Mouse (Mus musculus): ENCODE measurements around the gene Prkd3.

Gene Prkd3

DNA sequence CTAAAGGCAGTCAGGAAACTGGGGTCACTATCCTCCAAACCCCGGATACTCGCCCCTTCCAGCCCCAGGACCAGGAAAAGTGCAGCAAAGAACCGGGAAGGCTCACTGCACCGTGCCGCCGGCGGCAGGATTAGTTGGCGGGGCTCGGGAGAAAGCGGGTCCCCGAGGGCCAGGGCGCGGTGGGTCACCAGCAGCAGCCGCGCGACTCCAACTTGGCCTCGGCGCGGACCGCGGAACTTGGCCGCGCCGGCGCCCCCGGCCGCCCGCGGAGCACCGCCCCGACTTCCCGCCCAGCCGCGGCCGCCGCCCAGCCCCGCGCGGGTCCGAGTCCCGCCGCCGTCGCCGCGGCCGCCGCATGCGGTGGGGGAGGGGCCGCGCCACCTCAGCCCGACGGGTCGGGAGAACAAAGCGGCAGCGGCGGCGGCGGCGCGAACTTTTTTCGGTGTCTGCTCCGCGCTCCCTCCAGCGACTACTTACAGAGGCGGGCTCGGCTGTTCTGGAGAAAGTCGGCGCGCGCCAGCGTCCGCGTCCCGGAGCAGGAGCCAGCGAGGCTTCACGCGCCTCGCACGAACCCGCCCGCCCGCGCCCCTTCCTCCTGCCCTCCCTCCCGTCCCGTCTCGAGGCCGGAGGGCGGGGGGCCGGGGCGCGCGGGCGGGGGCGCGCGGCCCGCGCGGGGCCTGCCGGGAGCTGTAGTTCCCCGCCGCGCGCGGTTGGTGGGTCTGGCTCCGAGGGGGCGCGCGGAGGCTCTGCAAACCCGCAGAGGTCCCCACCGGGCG is at the start of gene Prkd3:
Prkd3 (minus strand) TSS at position 609 of the 776 bp plus-strand sequence.
- DNase-seq (ENCODE audit: low spot score in 2 of 2), result peak; percentile 13 to 19

DNA sequence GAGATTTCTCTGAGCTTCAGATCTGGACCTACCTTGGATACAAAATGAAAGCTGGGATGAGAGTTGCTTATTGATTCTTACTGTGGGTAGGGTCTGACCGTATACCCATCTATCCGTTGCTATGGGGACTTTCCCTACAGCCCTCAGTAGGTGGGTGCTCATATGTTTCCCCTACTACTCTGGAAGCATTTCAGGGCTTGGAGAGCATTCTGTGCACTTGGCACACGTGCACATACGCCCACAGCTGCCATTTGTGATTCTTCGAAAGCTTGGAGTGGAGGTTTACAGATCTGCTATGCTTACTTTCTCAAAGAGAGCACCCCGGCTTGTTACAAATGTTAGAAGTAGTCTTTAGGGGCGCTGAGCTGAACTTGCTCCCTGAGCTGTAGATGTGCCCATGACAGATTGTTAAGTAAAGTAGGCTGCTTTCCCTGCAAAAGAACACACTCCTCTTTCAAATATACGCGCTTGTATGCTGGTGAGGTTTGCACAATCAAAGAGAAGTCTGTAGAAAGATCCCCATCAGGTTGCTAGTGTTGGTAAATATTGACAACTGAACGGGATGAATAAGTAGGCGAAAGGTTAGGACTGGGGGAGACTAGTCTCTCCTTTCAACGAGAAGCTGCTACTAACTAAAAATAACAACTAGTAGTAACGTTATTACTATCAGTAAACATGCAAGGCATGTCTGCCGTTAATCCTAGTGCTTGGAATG is 49.3 kb upstream of the Prkd3 start:
- DNase-seq (ENCODE audit: low spot score in 2 of 2), result peak; percentile 22 to 36

DNA sequence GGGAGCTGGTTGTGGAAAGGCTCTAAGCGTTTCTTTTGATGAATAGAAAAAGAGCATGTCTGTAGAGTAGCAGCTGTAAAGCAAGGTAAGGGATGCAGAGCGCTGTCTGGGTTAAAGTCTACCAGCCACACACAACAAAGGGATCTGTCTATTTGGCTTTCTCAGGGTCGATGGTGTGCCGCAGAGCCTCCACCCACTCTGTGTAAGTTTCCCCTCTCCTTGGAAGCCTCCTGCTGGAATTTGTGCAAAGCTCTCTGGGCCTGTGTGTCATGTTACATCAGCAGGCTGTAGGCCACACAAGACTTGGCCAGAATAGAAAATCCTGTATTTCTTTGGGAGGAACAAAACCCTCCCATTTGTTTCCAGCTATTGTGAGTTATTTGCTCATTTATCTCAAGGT is 48.4 kb upstream of the Prkd3 start:
- no peak for DNase-seq (ENCODE audit: low spot score in 2 of 2)

DNA sequence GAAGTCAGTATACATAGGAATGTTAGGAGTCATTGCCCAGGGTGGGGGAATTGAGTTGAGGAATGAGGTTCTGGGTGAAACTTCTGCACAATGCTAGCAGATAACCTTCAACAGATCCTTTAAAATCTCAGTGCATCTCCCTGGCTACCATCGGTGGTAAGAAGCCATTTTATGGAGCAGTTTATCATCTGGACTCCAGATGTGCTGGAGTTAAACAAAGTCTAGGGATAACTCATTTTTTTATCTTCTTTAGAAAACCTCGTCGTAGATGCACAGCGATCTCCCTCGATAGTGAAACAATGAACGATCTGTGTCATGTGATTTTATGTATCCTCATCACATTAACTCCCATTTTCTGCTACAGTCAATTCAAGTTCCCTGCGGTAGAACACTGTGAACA is 48.0 kb upstream of the Prkd3 start:
- no peak for DNase-seq (ENCODE audit: low spot score in 2 of 2)

DNA sequence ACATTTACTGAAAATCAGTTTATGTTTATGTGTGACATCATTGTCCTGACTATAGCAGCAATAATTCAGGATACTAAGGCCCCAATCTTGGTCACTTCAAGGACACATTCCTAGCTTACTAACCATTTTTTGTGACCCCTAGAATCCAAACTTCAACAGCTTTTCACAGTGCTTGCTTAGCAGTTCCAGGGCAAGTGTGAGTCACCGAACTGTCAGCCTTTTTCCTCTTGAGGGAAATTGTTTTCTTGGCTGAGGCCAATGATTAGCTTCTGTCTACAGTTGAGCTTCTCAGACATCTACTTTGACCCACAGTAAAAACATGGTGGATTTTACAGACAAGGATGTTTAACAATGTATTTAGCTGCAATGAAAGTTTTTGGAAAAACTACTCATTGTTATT is 43.6 kb upstream of the Prkd3 start:
- no peak for DNase-seq (ENCODE audit: low spot score in 2 of 2)

DNA sequence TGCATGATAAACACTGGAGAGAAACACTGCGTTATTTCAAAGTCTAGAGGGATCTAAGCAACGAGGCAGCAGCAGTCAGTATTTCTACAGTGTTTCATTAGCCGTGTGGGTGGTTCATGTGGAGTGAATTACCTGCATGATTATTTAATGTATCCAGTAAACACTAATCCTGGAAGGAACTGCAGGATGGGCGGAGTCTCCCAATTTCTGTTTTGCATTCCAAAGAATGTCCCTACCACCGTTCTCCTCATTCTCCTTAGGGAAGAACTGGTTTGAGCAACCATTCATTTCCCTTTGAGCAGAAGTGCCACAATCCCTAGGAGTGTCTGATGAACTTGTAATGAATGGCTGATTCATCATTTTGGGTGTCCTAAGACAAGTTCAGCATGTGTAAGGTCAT is 39.6 kb upstream of the Prkd3 start:
- DNase-seq (ENCODE audit: low spot score in 2 of 2), result no peak

DNA sequence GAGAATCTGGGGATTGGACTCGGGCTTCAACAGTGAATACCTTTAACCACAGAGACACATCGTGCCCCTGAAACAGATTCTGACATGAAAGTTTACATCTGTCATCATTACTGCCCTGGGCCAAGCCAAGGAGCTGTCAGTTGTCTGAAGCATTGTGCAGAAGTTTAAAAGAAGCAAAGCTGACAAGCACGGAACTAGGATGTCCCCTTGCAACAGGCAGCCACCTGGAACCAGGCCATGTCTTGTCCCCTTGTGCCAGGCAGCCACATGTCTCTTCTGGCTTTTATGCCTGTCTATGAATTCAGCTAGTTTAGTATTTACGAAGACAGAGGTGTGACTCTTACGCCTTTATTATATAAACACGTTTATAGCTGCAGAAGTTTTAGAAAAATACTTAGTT is 37.7 kb upstream of the Prkd3 start:
- no peak for DNase-seq (ENCODE audit: low spot score in 2 of 2)

DNA sequence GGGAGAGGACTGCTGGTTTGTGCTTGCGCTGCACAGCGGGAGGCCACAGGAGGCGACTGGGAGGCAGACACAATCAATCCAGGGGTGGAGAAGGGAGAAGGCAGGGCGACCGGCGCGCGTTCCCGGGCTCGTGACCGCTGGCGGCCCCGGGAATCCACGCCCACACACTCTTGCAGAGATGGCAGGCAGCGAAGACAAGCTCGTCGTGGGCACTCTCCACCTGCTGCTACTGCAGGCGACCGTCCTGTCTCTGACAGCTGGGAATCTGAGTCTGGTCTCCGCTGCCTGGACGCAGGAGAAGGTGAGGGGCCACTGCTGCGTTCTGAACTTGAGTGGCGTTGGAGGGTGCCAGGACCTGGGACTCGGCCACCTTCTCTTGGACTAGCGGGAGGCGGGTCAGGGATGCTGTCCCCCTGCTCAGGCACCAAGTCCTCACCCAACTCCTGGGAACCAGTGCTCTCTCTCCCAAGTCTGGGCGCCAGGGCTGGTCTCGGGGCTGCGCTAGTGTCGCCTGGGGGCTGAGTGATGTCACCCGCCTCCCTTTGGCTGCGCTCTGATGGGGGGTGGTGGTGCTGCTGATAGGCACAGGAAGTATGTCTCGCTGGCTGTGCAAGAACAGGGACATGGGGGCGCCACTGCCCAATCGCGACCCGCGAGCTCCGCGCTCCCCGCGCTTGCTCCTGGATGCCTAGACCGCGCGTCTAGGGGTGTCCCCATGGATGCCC is 31.6 kb upstream of the Prkd3 start:
- peak; percentile 48 to 51 for DNase-seq (ENCODE audit: low spot score in 2 of 2)

DNA sequence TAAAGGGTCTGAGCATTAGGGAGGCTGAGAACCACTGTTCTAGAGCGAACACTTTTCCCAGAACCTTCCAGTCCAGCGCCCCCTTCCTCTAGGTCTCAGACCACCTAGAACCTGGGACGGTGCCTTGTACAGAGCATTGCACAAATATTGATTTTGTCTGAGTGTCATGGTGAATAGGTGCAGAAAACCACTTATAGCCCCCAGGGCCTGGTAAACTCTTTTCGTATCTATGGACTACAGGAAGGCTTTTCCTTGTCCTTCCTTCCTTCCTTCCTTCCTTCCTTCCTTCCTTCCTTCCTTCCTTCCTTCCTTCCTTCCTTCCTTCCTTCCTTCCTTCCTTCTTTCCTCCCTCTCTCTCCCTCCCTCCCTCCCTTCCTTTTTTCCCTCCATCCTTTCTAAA is 31.0 kb upstream of the Prkd3 start, which contains the start of gene Qpct:
Qpct (plus strand) TSS at position 301 of the 400 bp plus-strand sequence.
- no peak for DNase-seq (ENCODE audit: low spot score in 2 of 2)

DNA sequence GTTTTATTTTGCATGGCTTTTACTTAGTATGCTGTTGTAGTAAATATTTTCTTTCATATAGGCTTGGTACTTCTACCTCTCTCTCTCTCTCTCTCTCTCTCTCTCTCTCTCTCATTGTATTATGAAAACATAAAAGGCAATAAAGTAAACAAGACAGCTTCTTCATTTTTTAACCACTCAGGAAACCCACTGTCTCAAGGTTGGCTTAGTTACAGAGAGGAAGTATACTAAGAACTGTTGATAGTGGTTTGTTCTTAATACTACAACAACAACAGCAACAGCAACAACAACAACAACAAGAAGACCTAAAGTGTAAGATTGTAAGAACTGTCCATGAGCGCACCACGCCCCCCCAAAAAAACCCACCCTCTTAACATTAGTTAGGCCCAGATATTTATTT is 23.1 kb upstream of the Prkd3 start:
- DNase-seq (ENCODE audit: low spot score in 2 of 2), result no peak

DNA sequence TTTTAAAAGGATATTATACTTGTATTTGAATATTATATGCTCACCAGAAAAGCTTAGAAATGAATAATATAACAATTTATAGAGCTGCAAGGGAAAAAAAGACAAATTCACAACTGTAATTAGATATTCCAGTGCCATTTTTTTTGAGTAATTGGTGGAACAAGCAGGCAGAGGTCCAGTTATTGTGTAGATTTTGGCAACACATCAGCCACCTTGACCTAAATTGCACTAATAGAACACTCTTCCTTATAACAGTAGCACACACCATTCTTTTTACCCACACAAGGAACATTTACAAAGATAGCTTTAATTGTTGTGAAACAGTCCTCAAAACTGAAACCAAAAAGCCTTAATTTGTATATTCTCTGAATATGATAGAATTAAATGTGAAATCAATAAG is 19.0 kb upstream of the Prkd3 start:
- DNase-seq (ENCODE audit: low spot score in 2 of 2), result no peak

DNA sequence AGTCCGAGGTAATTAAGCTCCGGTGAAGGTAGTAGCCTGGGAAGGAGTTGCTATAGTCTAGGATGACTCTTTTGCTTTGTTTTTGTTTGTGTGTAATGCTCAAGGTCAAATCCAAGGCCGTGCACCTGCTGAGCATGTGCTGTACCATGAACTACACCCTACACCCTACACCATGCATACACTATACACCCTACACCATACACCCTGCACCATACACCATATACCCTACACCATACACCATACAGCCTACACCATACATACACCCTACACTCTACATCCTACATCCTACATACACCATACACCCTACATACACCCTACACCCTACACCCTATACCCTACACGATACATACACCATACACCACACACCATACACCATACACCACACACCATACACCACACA is 12.2 kb upstream of the Prkd3 start:
- no peak for DNase-seq (ENCODE audit: low spot score in 2 of 2)

DNA sequence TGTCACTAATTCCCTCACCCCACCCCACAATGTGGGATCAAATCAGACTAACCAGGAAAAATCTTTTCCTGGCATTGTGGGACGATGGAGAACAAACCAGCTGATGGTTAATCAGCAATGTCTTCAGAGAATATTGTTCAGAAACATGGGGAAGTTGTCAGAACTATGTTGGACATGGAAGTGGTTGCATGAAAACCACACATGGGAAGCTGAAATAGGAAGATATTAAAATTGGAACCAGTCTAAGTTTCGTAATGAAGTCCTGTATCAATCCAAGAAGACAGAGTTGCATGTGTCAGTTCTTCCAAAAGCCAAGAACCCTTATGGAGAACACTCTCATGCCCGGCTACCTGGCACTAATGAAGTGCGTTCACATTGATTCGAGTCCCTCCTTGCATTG is 11.0 kb upstream of the Prkd3 start:
- DNase-seq (ENCODE audit: low spot score in 2 of 2), result no peak

DNA sequence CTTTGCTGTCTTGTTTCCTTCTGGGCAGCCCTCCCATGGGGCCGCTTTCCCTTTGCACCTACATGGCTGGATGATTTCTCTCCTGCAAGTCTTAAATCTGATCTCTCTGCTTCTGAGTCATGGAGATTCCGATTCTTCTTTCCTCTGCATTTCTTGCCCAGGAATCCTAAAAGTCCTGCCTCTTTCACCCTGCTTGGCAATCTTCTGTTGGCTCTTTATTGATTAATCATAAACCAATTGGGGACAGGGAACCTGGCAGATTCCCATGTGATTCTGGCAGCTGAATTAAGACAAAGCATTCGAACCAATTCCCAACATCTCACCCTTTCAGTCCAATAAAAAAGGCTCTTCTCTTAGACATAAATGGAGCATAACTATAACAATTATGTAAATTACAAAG is 8.6 kb upstream of the Prkd3 start:
- no peak for DNase-seq (ENCODE audit: low spot score in 2 of 2)

DNA sequence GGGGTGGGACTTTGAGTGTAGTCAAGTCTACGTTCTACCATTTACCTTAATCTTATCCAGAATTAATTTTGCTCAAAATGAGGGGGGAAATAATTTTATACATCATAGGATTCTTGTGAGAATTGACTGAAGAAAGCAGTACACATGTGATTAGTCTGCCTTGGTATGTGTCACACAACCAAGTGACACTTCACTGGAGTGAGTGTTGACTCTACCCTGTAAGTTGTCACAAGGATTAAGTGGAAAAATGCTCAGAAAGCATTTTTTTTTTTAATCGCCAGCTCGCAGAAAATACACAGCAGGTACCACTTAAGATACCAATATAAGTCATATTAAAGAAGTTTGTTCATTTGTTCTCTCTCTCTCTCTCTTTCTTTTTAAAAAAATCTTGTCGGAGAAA is 3.9 kb upstream of the Prkd3 start:
- no peak for DNase-seq (ENCODE audit: low spot score in 2 of 2)

DNA sequence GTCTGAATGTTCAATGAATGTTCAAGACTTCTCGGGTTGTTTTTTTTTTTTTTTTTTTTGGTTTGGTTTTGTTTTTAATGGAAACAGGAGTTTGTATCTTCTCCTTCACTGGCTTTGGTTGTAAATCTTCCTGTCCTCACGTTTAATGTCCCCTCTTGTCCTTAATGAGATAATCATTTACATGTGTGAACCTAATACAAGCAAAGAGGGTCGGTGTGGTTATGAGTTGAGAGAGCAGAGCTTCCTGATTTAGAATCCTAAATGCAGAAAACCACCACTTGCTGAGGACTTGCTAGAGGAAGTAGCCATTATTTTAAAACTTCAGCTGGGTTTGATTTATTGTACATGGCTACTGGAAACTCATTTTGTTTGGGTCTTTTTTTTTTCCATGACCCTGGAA is 2.1 kb upstream of the Prkd3 start:
- DNase-seq (ENCODE audit: low spot score in 2 of 2), result no peak

DNA sequence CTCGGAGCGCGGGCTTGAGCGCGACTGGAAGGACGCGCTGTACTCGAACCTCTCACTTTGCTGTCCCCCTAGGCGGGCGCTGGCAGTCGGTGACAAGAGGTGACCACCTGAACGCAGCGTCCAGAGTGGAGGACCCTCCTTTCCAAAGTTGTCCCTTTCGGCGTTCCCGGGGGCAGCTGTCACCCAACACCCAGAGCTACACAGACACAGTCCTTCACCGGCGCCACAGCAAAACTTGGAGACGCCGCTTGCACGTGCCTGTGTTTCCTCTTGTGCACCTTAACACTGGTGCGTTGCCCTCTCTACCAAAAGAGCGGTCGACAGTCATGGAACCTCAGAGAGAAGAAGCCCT is 344 bp upstream of the Prkd3 start:
- DNase-seq (ENCODE audit: low spot score in 2 of 2), result no peak

DNA sequence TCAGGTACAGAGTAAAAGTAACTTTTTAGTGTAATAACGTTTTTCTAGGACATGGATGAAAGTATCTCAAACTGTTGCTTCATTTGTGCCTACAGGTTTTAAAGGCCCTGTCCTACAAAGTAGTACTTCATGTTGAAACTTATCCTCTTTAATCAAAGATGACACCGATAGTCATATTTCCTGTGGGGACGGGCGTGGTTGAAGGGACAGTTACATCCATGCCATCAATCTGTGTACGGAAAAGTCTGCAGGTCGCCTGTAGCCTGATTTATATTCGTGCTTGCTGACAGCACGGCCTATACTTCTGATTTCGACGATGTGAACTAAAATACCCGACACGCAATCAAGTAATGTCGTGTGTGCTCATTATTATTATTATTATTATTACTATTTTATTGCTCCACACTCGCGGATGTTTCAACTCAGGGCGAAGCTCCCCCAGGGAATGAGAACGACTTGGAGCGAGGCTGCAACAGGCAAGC is 849 bp downstream of the Prkd3 start:
- DNase-seq (ENCODE audit: low spot score in 2 of 2), result no peak

DNA sequence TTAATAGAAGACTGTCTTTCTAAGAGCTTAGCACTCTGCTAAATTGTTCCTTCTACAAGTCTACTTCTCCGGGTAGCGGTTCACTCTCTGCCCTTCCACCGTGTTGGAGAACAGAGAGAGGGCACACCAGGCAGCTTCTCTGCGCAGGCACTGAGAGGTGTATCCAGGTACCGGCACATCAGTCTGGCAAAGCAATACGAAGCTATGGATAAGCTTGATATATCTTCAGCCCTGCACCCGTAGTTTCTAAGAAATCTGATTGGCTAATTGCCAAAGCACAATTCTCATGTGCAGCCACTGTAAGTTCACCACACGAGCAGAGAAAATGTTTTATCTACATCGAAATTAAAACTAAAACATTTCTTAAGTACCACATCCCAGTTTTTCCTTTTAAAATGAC is 2.2 kb downstream of the Prkd3 start:
- DNase-seq (ENCODE audit: low spot score in 2 of 2), result no peak

DNA sequence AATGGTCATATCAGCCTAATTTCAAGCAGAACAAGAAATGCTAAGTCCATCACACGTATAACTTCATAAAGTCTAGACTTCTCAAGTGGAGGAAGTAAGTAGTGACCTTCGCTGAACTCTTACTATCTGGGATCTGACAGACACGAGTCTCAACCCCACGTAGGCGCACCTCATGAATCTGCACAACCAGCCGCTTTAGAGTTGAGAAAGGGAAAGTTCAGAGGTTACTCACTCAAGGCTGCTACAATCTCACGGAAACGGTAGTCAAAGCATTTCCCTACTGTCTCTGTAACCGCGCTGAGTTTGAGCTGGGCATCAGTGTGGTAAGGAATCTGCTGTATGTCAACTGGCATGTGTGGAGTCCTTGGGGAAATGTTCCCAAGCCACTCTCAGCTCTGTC is 4.8 kb downstream of the Prkd3 start:
- DNase-seq (ENCODE audit: low spot score in 2 of 2), result no peak

DNA sequence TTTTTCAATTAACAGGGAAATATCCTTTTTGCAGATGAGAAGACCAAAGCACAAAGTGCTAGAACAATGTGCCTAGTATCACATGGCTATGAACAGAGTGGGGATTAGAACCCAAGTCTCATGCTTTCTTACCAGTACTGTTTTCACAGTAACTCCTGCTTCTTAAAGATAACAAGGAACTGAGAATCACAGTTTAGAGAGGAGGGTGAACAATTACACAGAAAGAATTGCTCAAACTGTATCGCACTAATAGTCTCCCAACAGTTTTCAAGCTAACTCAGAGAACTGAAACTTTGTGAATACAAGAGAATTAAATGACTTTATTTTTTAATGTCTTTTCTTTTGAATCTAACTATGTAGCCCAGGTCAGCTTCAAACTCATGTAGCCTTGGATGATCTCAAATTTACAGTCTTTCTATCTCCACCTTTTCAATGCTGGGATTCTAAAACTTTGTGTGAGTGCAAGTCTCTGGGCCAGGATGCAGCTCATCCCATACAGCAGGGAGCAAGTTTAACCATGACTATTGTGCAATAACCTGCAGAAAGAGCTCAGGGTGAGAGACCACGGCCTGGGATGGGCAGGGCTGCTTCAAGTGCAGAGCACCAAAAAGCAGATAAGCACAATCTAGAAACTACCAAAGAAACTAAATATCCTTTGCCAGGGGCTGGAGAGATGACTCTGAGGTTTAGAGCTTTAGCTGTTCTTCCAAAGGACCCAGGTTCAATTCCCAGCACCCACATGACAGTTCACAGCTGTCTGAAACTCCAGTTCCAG is 5.5 kb downstream of the Prkd3 start:
- DNase-seq (ENCODE audit: low spot score in 2 of 2), result no peak

DNA sequence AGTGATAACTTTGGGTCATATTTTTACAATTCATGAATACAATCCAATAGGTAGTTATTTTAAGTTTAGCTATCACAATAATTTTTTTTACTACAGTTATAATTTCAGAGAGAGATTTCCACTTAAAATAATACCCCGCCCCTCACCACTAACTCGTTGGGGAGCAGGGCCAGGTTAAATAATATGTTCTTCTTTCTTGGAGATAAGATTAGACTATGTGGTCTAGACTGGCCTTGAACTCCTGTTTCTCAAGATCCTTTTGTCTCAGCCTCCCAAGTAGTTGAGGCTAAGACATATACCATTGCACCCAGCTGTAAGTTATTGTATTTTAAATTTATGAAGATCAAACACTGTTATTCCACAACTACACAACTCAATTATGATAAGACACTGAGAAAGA is 7.0 kb downstream of the Prkd3 start:
- no peak for DNase-seq (ENCODE audit: low spot score in 2 of 2)
